Mouse (Mus musculus): ENCODE data around the gene Tm6sf1. TPM values are rescaled to one million over a fixed set of nuclear protein-coding genes. Genes with fewer than 3 reads are reported as not detected.

The Tm6sf1 gene
- polyA plus RNA-seq, 1 experiment from 2014 or later = 10.9 TPM

DNA sequence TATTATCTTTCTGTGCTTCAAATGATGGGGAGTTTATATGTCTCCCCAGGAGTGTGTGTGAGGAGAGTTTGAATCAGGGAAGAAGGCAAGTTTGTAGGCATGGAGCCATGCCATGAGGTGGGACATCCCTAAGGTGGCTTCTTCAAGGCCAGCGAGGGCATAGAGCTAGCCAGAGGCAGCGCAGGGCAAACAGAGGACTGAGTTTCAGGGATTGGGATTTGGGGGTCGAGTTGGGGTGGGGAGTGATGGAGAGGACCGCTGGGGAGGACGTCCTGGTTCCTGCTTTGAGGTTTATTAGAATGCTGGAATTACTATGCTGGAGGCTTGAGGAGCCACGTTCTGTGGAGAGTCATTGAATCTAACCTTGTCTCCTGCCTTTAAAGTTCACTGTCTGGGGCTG lies 7.1 kb downstream of the Tm6sf1 start:
- DNase-seq (no peak), ATAC-seq (ENCODE audit: low FRiP score, low TSS enrichment) (no peak)
- Histone ChIP-seq H3K27me3 (ENCODE audit: control insufficient read depth, insufficient read depth, low read length) (no peaks in the 10 kb centered on the region), H3K36me3 (ENCODE audit: control insufficient read depth, insufficient read depth, low read length) (no peaks in the 10 kb centered on the region), H3K4me2 (ENCODE audit: low read length) (no peak overlapping the region), H3K9me3 (ENCODE audit: control insufficient read depth, low read length) (no peaks in the 10 kb centered on the region), H3K4me3 (replicated peaks; ENCODE audit: low read depth, low read length) (no peak overlapping the region), H3K4me1 (ENCODE audit: control insufficient read depth, insufficient read depth, low read length) (no peaks in the 10 kb centered on the region), H3K9ac (replicated peaks; ENCODE audit: low read length) (no peak overlapping the region), H3K27ac (replicated peaks; ENCODE audit: low read depth, low read length) (no peak overlapping the region)
- 95% methylated on average over 6 of the region's 6 CpGs for WGBS

DNA sequence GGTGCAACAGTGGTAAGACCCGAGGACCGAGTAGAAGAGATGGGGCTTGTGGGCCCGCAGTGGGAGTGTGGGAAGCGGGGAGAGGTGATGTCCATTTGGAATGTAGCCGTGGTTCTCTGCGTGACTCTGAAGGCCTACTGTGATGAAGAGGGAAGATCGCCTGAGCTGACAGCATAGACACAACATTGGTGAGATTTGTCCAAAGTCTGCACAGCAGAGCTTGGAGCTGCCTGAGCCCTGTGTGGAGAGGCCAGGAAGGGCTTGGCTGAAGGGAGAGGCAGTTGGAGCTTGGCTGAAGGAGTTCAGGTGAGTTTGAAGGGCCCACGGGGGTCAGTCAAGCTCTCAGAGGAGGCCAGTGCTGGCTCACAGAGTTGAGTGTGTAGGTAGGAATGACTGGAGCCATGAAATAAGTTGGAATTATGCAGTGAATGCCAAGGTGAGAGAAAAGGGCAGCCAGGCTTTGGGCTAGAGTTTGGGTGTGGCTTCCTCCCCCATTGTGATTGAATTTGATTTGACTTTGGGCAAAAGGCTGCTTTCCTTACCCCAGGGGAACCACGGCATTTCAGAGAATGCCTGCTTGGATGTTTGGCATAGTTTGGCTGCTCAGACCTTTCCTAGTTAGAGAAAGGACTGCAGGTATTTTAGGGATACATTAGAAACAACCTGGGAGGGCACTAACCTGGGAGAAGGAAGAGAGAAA lies 8.6 kb downstream of the Tm6sf1 start:
- 93% methylated on average over 9 of the region's 9 CpGs for WGBS
- H3K36me3 ChIP-seq (ENCODE audit: control insufficient read depth, insufficient read depth, low read length) = no peaks in the 10 kb centered on the region
- no peak overlapping the region for H3K4me2 ChIP-seq (ENCODE audit: low read length)
- no peak for ATAC-seq (ENCODE audit: low FRiP score, low TSS enrichment)
- H3K9ac ChIP-seq (replicated peaks; ENCODE audit: low read length) = no peak overlapping the region
- no peak overlapping the region for H3K4me3 ChIP-seq (replicated peaks; ENCODE audit: low read depth, low read length)
- no peak overlapping the region for H3K27ac ChIP-seq (replicated peaks; ENCODE audit: low read depth, low read length)
- no peak for DNase-seq
- no peaks in the 10 kb centered on the region for H3K9me3 ChIP-seq (ENCODE audit: control insufficient read depth, low read length)
- no peaks in the 10 kb centered on the region for H3K27me3 ChIP-seq (ENCODE audit: control insufficient read depth, insufficient read depth, low read length)
- no peaks in the 10 kb centered on the region for H3K4me1 ChIP-seq (ENCODE audit: control insufficient read depth, insufficient read depth, low read length)

DNA sequence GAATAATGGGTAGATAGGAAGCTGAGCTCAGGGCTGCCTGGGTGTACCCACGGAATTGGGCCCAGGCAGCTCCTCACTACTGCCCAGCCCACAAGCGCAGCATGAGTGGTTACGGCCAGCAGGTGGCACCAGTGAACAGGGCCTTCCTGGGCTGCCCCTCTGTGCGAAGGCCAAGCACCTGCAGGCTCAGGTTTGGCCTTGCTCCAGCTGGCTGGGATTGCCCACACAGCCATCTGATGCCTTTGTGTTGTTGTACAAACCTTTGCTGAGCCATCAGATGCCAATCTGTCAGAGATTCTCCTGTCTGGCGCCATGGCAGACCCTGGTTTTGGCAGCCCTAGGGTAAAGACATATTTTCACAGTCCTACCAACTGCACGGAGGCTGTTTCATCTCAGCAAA lies 9.4 kb downstream of the Tm6sf1 start:
- Histone ChIP-seq H3K36me3 (ENCODE audit: control insufficient read depth, insufficient read depth, low read length) (no peaks in the 10 kb centered on the region), H3K9ac (replicated peaks; ENCODE audit: low read length) (no peak overlapping the region), H3K9me3 (ENCODE audit: control insufficient read depth, low read length) (no peaks in the 10 kb centered on the region), H3K4me2 (ENCODE audit: low read length) (no peak overlapping the region), H3K4me3 (replicated peaks; ENCODE audit: low read depth, low read length) (no peak overlapping the region), H3K4me1 (ENCODE audit: control insufficient read depth, insufficient read depth, low read length) (no peaks in the 10 kb centered on the region), H3K27me3 (ENCODE audit: control insufficient read depth, insufficient read depth, low read length) (no peaks in the 10 kb centered on the region), H3K27ac (replicated peaks; ENCODE audit: low read depth, low read length) (0 out of 2 replicates have a peak overlapping the region, but pooled peaks have one; percentile 6)
- WGBS = 23% methylated on average over 6 of the region's 6 CpGs
- ATAC-seq (ENCODE audit: low FRiP score, low TSS enrichment) = peak; percentile 80
- DNase-seq = peak; percentile 86

- Histone ChIP-seq H3K4me1 (ENCODE audit: control insufficient read depth, insufficient read depth, low read length) (no peaks in the 10 kb centered on the region), H3K27me3 (ENCODE audit: control insufficient read depth, insufficient read depth, low read length) (no peaks in the 10 kb centered on the region), H3K4me3 (replicated peaks; ENCODE audit: low read depth, low read length) (no peak overlapping the region), H3K27ac (replicated peaks; ENCODE audit: low read depth, low read length) (no peak overlapping the region), H3K36me3 (ENCODE audit: control insufficient read depth, insufficient read depth, low read length) (no peaks in the 10 kb centered on the region), H3K9me3 (ENCODE audit: control insufficient read depth, low read length) (no peaks in the 10 kb centered on the region), H3K9ac (replicated peaks; ENCODE audit: low read length) (no peak overlapping the region), H3K4me2 (ENCODE audit: low read length) (no peak overlapping the region)
- DNase-seq (no peak), ATAC-seq (ENCODE audit: low FRiP score, low TSS enrichment) (no peak)
- 88% methylated on average over 13 of the region's 13 CpGs for WGBS
These were observed 13.8 kb downstream of the Tm6sf1 start for GRCm38 (mm10) chr7:81872493-81873013.

GRCm38 (mm10) chr7:81873807-81874206 lies 15.0 kb downstream of the Tm6sf1 start:
- Histone ChIP-seq H3K4me2 (ENCODE audit: low read length) (no peak overlapping the region), H3K27me3 (ENCODE audit: control insufficient read depth, insufficient read depth, low read length) (no peaks in the 10 kb centered on the region), H3K27ac (replicated peaks; ENCODE audit: low read depth, low read length) (no peak overlapping the region), H3K4me3 (replicated peaks; ENCODE audit: low read depth, low read length) (no peak overlapping the region), H3K9me3 (ENCODE audit: control insufficient read depth, low read length) (no peaks in the 10 kb centered on the region), H3K9ac (replicated peaks; ENCODE audit: low read length) (no peak overlapping the region), H3K4me1 (ENCODE audit: control insufficient read depth, insufficient read depth, low read length) (no peaks in the 10 kb centered on the region), H3K36me3 (ENCODE audit: control insufficient read depth, insufficient read depth, low read length) (peaks cover 5% of the 10 kb centered on the region; the same call in 1 of the 2 replicates)
- DNase-seq = no peak
- WGBS = 86% methylated on average over 1 of the region's 1 CpGs
- ATAC-seq (ENCODE audit: low FRiP score, low TSS enrichment) = no peak

GRCm38 (mm10) chr7:81874636-81875035 lies 15.8 kb downstream of the Tm6sf1 start:
- Histone ChIP-seq H3K9ac (replicated peaks; ENCODE audit: low read length) (no peak overlapping the region), H3K27me3 (ENCODE audit: control insufficient read depth, insufficient read depth, low read length) (no peaks in the 10 kb centered on the region), H3K36me3 (ENCODE audit: control insufficient read depth, insufficient read depth, low read length) (peaks cover 5% of the 10 kb centered on the region; the same call in 1 of the 2 replicates), H3K9me3 (ENCODE audit: control insufficient read depth, low read length) (no peaks in the 10 kb centered on the region), H3K27ac (replicated peaks; ENCODE audit: low read depth, low read length) (no peak overlapping the region), H3K4me3 (replicated peaks; ENCODE audit: low read depth, low read length) (no peak overlapping the region), H3K4me2 (ENCODE audit: low read length) (no peak overlapping the region), H3K4me1 (ENCODE audit: control insufficient read depth, insufficient read depth, low read length) (no peaks in the 10 kb centered on the region)
- WGBS = 81% methylated on average over 6 of the region's 6 CpGs
- DNase-seq (peak; percentile 29), ATAC-seq (ENCODE audit: low FRiP score, low TSS enrichment) (no peak)

DNA sequence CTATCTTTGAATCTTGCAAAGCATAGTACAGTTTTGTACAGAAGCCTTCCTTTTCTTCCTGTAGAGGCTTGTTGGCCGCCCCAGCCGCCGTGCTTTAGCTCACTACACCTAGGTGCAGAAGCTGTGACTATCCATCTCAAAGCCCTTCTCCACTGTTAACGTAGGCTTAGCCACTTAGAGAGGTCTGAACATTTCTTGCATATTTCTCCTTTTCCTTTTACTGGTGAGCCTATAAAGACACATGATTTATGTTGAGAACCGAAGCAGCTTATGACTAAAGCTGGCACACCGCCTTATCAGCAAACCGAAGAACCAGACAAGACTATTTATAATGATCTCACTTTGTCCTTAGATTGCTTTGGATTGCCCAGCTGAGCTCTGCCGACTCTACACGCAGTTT lies 16.6 kb downstream of the Tm6sf1 start:
- no peak overlapping the region for H3K4me3 ChIP-seq (replicated peaks; ENCODE audit: low read depth, low read length)
- no peaks in the 10 kb centered on the region for H3K9me3 ChIP-seq (ENCODE audit: control insufficient read depth, low read length)
- H3K4me2 ChIP-seq (ENCODE audit: low read length) = no peak overlapping the region
- DNase-seq = no peak
- ATAC-seq (ENCODE audit: low FRiP score, low TSS enrichment) = no peak
- no peak overlapping the region for H3K9ac ChIP-seq (replicated peaks; ENCODE audit: low read length)
- H3K27ac ChIP-seq (replicated peaks; ENCODE audit: low read depth, low read length) = no peak overlapping the region
- H3K27me3 ChIP-seq (ENCODE audit: control insufficient read depth, insufficient read depth, low read length) = no peaks in the 10 kb centered on the region
- no peaks in the 10 kb centered on the region for H3K4me1 ChIP-seq (ENCODE audit: control insufficient read depth, insufficient read depth, low read length)
- WGBS = 89% methylated on average over 9 of the region's 9 CpGs
- peaks cover 5% of the 10 kb centered on the region; the same call in 1 of the 2 replicates for H3K36me3 ChIP-seq (ENCODE audit: control insufficient read depth, insufficient read depth, low read length)

GRCm38 (mm10) chr7:81880286-81880685 lies 21.5 kb downstream of the Tm6sf1 start:
- DNase-seq (no peak), ATAC-seq (ENCODE audit: low FRiP score, low TSS enrichment) (no peak)
- Histone ChIP-seq H3K27me3 (ENCODE audit: control insufficient read depth, insufficient read depth, low read length) (no peaks in the 10 kb centered on the region), H3K27ac (replicated peaks; ENCODE audit: low read depth, low read length) (no peak overlapping the region), H3K4me1 (ENCODE audit: control insufficient read depth, insufficient read depth, low read length) (no peaks in the 10 kb centered on the region), H3K4me2 (ENCODE audit: low read length) (no peak overlapping the region), H3K9me3 (ENCODE audit: control insufficient read depth, low read length) (no peaks in the 10 kb centered on the region), H3K4me3 (replicated peaks; ENCODE audit: low read depth, low read length) (no peak overlapping the region), H3K9ac (replicated peaks; ENCODE audit: low read length) (no peak overlapping the region), H3K36me3 (ENCODE audit: control insufficient read depth, insufficient read depth, low read length) (peaks cover 7% of the 10 kb centered on the region; the same call in 1 of the 2 replicates)
- 87% methylated on average over 5 of the region's 5 CpGs for WGBS

- H3K27ac ChIP-seq (replicated peaks; ENCODE audit: low read depth, low read length) = no peak overlapping the region
- ATAC-seq (ENCODE audit: low FRiP score, low TSS enrichment) = no peak
- WGBS = 93% methylated on average over 4 of the region's 4 CpGs
- H3K9me3 ChIP-seq (ENCODE audit: control insufficient read depth, low read length) = no peaks in the 10 kb centered on the region
- H3K36me3 ChIP-seq (ENCODE audit: control insufficient read depth, insufficient read depth, low read length) = peaks cover 11% of the 10 kb centered on the region
- H3K27me3 ChIP-seq (ENCODE audit: control insufficient read depth, insufficient read depth, low read length) = no peaks in the 10 kb centered on the region
- no peak overlapping the region for H3K4me2 ChIP-seq (ENCODE audit: low read length)
- H3K4me1 ChIP-seq (ENCODE audit: control insufficient read depth, insufficient read depth, low read length) = no peaks in the 10 kb centered on the region
- no peak overlapping the region for H3K9ac ChIP-seq (replicated peaks; ENCODE audit: low read length)
- DNase-seq = no peak
- no peak overlapping the region for H3K4me3 ChIP-seq (replicated peaks; ENCODE audit: low read depth, low read length)
These were observed 22.0 kb downstream of the Tm6sf1 start for GRCm38 (mm10) chr7:81880797-81881196.
